Mouse (Mus musculus) heart, adult 2 months (tissue): ENCODE data around the gene Apbb1ip.
"Not testable (repeated sequence)": the region's sequence is repeated elsewhere in the genome, so short reads cannot be mapped to it uniquely, and the experiment has no call there.

Source experiments
- CTCF ChIP-seq: fragments of 200-600 bp; IDR thresholded peaks from 2 replicates; pipeline ENCODE4 v1.8.1; 2022; ENCODE audit warnings: antibody characterized with exemption, mild to moderate bottlenecking, moderate library complexity
- EP300 ChIP-seq: fragments of 200-500 bp; IDR thresholded peaks from 2 replicates; pipeline ENCODE4 v1.6.1; 2011; ENCODE audit warnings: low read depth, low read length, control low read depth; ENCODE audit not compliant: insufficient read depth
- POLR2A ChIP-seq: fragments of 200-500 bp; IDR thresholded peaks from 2 replicates; pipeline ENCODE4 v1.6.1; 2011; ENCODE audit warnings: mild to moderate bottlenecking, low read depth, low read length, control low read depth; ENCODE audit not compliant: insufficient read depth

DNA sequence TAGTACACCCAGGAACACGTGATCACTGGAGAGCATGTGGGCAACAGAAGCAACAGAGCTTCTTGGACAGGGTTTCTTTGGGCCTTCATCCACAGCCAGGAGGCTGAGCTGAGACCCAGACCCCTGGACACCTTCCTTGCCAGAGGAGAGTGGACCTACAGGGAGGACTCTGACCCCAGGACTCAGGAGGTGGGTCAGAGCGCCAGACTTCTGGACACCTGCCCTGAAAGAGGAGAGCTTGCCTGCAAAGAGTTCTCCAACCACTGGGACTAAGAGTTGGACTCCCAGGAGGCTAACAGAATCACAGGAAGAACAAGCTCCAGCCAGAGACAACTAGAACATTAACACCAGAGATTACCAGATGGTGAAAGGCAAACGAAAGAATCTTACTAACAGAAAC is 106.8 kb downstream of the Apbb1ip start:
- TF ChIP-seq CTCF, POLR2A, EP300: not testable (repeated sequence)
